Mouse (Mus musculus) c-Kit-positive CD71-positive TER-119-negative erythroid progenitor cells, embryonic 14.5 days (primary cell): ENCODE data around the gene Uncx.

ENCODE experiments used
- DNase-seq: peaks from one replicate; pipeline ENCODE4 v3.0.0-alpha.2; 2013; ENCODE audit warnings: low read depth

Uncx gene

DNA sequence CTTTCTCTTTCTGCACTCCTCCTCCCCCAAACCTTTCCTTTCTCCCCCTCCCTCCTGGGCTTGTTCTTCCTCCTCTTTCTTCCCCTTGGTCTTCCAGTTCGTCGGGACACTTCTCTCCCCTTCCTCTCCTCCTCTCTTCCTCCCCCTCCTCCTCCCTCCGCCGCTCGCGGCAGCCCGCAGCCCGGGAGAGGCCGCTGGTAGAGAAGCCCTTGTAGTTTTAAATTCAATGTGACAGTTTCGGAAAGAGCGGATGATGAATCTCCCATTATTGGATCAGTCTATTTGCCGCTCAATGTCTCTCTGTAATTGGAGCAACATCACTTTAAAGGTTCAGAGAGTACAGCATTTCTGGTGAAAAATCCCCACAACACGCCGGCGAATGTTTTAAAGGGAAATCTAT is at the start of gene Uncx:
Gene Uncx (plus strand): TSS at position 281 of the 400 bp plus-strand sequence.
- DNase-seq, result no peak

DNA sequence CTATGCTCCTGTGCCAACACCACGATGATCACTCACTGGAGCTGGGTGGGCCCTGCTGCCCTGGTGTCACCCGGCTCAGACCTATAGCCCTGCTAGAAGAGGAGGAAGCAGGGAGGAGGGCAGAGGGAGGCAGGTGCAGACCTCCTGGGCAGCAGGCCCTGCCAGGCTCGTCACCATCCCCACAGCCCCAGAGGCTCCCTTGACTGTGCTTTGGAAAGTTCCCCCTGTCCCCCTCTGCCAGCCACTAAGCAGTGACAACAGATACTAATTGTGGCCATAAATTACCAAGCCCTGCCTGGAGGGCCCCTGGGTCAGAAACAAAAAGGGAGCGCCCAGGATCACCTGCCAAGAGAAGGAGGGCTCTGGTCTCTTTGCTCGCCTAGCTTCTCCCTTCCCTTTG is 49.6 kb upstream of the Uncx start:
- no peak for DNase-seq

DNA sequence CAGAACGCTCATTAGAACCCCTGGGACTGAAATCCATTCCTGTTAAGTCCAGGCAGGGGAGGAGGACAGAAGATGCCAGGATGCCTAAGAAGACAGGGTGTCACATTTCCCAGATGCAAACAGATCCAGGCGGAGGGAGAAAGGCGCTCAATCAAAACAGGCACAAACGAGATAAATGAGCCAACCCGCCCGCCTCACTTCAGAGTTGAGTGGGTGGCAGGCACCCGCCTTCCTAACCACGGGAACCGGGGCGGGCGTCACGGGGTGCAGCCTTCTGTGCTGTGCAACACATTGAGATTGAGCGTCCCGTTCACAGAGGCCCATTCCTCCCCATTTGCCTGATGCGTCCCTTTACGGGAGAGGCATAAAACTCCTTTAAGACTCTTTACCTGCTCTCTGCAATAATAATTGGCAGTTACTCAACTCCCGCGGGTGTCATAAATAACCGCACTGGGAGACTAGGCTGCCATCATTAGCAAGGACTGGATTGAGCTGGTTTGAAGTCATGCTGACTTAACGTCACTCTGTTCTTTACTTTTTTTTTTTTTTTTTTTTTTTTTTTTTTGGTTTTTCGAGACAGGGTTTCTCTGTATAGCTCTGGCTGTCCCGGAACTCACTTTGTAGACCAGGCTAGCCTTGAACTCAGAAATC is 48.1 kb upstream of the Uncx start:
- no peak for DNase-seq

DNA sequence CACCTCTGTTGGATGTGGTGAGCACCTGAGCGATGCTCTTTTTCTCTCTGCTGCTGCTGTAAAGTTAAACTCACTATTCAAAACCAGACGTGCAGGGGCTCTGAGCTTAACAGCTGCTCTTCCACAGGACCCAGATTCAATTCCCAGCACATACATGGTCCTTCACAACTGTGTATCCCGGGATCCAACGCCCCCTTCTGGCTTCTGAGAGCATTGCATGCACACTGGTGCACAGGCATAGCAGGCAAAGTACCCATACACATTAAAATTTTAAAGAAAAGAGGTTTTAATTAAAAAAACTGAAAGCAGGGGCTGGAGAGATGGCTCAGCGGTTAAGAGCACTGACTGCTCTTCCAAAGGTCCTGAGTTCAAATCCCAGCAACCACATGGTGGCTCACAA is 46.4 kb upstream of the Uncx start:
- DNase-seq, result no peak

DNA sequence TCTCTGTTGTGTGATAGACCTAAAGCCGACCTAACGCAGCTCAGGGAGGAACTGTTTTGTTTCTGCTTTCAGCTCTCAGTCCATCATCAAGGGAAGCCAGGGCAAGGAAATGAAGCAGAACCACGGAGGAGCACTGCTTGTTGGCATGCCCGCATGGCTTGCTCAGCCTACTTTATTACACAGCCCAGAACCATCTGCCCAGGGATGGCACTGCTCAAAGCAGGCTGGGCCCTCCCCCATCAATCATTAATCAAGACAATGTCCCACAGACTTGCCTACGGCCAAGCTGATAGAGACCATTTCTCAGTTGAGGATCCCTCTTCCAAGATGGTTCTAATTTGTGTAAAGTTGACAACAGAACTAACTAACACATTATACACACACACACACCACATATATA is 44.5 kb upstream of the Uncx start:
- no peak for DNase-seq

DNA sequence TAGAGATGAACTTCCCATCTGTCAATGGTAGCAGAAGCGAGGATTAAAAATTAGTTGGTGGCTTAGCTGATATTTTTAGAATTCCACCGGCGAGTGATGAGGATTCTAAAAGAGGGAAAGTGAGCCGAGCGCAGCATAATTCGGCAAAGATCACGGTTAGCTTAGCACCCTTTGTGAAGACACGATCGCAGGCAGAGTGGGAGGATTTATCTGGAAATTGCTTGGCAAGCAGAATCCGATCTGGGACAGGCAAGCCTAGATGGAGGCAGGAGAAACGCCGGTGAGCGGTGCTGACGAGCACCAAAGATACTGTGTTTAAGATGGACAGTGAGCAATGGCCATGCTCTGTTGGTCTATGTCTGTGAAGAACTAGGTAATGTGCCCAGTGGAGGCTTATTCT is 41.0 kb upstream of the Uncx start:
- DNase-seq, result no peak

DNA sequence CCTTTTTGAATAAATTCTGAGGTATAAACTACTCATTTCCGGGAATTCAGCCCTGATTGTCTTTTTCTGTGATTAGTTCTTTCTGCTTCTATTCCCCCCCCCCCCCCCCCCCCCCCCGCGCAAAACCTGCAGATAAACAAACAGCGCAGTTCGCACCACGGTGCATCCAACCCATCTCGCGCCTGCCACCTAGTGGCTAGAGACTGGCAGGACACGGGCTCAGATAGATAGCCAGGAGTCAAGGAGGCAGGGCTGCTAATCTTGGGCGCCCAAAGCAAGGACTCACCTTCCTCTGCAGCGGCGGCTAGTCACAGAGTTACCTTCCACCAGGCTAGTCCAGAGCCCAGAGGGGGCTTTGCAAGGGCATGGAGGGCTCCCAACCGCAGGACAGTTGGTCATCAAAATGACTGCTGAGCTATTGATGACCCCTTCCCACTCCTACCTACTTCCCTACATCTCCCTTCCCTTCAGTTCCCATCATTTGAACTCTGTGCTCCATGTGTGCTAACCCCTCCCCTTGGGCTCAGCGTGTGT is 38.2 kb upstream of the Uncx start:
- DNase-seq, result peak; percentile 74

DNA sequence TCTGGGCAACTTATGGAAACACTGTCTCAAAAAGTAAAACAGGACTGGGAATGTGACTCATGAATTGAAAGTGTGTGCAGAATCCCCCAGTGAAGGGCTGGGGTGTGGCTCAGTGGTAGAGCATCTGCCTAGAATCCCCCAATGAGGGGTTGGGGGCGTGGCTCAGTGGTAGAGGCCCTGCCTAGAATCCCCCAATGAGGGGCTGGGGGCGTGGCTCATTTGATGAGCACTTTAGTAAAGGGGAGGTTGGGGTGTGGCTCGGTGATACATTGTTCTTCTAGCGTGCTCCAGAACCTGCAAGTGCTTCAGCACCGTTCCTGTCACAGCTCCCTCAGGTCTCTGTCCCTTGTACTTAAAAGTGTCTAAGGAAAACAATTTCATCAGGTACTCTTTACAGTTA is 37.1 kb upstream of the Uncx start:
- DNase-seq, result no peak

DNA sequence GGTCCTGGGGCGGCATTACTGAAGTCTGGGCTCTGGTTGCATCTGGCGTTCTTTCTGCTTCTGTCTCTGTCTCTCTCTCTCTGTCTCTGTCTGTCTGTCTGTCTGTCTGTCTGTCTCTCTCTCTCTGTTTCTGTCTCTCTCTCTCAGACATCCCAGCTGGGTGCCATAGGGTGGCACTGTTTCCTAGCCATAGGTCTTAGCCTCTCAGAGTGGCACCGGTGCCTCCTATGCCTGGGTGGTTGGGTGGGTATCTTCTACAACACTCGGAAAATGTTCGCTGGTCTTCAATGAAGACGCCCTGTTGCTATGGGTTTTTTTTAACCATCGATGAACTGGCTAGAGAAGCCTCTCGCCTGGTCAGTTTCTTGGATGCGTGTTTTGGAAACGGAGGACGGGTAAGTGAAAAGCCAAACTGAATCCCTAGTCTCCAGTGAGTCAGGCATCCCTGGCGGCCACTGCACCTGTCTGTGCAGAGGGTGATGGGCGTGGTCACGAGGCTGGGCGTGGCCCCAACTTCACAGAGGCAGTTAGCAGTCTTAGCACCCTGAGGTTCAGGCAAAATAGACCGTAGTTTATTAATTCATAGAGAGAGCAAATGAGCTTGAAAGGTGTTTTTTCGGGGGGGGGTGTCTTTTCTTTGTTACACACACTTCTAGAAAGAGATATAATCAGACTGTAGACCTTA is 32.5 kb upstream of the Uncx start:
- peak; percentile 10 for DNase-seq

DNA sequence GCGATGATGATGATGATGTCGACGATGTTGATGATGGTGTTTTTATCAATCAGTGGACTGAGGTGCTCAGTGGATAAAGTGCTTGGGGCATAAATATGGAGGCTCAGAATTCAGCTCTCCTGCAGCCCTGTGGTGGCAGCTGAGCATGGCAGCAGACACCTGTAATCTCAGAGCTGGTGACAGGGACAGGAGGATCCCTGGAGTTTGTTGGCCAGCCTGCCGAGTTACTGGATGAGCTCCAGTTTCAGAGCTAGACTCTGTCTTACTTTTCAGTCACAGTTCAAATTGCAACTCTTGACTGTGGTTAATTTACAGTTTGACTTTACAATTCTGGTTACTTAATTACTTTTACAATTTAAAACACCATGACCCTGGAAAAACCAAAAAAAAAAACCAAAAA is 31.1 kb upstream of the Uncx start:
- no peak for DNase-seq

DNA sequence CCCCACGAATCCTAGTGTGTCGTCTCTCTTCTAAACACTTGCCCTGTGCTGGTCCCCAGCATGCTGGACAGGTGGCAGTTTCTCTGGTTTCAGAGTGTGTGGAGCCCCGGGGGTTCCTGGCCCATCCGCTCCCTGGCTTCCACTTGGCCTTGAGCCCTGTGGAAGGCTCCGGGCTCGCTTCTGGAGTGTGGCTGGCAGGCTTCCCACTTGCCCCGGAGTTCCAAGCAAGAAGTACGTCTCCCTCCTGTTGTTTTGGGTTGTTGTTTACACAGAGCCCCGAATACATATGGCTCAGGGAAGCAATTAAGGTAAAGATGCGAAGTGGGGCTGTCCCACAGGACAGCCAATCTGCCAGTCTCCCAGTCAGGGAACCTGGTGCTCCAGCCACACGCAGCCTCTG is 27.0 kb upstream of the Uncx start:
- DNase-seq, result no peak

DNA sequence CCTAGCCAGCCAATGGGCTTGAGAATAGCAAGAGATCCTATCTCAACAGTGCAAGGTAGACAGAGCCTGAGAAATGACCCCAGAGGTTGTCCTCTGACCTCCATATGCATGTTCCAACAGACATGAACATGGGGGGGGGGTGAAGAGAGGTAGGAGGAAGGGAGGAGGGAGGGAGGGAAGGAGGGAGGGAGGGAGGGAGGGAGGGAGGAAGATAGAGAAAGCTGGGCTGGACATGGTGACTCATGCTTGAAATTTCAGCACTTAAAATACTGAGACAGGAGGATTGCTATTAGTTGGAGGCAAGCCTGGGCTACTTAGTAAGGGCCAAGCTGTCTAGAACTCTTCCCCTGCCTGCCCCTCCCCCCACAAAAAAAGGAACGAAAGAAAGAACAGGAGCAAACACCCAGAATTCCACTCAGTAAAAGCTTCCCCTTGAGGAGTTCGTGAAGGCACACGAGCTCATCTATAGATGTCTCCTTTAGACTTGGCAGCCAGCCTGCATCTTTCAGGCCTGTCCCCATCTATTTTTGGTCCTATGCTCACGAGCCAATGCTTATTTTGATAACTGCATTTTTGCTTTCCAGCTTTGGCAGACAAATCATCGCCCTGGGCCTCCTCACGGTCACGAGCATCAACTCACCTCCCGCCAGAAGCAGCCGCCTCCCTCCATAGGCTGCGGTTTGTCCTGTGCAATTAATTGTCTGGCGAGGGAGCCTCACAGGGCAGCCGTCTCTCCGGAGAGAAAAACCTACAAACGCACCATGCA is 23.0 kb upstream of the Uncx start:
- no peak for DNase-seq

DNA sequence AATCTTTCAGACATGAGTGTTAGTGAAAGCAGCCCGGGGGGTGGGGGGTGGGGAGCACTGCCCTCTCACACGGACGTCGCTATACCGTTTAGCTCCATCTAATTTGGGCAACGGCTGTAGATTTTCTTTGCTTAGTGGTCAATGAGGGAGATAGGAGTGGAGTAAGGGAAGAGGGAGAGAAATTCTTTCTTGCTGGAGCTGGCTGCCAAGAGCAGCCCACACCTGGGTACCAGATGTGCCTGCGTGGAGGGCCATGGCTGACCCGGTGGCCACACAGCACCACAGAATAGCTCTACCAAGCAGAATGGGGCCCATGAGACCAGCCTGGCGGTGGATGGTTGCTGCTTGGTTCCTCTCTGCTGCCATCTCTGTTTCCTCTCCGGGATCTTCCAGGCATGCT is 21.3 kb upstream of the Uncx start:
- no peak for DNase-seq

DNA sequence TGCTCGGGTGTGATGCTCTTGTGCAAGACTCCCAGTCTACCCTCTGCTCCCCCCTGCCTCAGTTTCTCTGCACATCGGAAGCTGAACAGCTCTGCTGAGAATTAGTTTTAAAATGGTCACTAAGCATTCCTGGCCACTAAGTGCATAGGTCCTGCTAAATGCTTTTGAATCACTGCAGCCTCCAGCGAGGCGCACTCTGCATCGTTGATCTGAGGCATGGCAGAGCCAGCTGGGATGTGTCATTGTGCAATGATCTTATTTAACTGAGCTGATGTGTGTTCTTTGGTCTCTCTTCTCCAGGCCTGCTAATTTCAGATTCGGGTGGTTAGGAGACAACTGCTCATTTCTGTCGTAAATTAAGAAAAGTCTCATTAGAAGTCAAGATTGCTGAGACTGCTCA is 14.4 kb upstream of the Uncx start:
- no peak for DNase-seq

DNA sequence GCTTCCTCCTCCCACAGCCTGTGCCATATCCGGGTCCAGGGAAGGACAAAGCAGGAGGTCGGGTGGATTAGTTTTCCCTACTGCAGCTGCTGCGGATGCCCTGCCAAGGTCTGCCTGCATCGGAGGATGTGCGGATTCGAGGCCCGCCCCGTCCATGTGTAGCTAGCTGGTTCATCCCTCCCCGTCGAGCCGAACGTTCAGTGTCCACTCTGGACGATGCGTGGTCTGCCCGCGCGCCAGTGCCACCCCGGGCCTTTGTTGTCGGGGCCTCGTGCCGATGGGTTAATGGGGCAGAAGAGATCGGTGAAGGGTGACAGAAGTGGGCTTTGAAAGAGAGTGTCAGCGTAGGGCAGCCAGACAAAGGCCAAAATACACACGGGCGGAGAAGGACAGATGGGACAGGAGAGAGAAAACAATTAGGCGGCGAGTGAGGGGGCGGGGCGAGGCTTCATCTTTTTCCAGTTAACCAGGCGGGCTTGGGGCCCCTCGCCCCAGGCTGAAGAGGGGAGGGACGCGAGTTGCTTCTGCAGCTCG is 7.8 kb upstream of the Uncx start:
- DNase-seq, result no peak

DNA sequence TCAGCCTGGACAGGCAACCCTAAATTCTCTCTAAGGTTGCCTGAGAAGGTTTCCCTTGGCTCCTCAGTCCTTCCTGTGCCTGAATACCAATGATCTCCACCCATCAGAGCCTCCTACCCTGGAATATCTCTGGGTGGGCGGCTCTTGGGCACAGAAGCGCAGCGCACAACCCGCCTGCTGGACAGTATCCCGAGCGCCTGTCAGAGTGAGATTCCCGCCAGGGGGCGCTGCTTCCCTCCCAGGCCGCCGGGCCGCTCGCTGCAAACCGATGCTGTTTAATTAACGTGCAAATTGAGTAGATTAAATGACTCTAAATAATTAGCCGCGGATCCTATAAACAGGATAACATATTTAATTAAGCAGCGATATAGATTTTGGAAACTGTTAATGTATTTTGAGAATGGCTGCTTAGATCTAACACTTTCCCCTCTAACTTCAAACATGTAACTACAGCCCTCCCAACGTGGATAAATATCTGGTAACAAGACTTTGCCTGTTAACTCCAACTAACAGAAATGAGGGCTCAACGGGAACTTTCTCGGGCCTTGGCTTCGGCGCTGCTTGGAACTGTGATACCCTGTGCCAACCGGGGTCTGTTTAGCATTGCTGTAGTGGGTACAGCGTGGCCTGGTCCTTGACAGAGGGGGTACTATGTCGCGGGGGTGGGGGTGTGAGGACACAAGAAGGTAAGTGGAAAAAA is 6.9 kb upstream of the Uncx start:
- peak; percentile 34 for DNase-seq

DNA sequence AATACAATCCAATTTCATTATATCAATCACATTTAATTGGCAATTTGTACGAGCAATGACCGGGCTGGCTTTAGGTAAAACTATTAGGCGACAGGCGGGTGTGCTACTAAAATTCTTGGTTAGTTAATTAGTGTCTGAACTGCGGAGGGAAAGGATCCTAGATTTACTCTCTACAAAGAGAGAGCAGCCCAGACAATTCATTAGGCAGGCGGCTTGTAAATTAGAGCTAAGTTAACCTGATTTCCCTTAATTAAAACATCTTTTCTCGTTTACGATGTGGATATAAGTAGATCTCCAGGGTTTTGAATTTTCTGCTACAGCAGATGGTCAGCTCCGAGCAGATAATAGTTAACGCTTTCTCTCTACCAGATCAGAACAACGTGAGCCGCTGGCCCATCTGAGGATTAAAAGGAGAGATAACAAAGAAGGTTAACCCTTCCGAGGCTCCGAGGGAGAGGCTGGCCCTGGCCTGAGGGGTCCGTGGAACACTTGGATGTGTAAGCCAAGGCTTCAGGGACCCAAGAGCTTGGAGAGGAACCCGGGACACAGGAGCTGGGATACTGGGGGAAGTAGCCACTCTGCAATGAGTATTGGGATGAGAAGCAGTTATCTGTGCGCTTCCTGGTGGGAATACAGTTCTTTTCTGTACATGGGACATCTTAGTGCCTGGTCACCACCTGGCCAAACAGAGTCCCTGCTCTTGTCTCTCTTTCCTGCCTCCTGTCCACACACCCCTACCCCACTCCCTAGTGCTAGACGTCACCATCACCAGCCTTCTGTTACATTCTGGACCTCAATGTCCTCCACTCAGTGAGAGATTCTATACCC is 6.2 kb upstream of the Uncx start:
- no peak for DNase-seq

DNA sequence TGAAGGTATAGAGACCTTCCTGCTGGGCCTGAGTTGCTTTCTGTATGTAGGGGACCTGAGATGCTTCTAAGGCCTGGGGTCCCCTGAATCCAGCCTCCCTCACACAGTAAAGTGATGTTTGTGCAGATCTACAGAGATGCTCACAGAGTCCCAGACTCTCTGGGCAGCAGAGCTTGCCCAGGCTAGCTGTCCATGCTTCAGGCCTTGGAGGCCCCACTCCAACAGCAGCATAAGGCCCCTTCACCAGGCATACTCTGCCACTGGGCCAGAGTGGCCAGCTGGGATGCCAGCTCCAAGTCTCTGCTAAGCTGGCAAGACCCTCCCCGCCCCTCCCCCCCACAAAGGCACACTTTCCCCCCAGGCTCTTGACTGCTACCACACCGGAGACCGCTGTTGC is 5.6 kb upstream of the Uncx start:
- DNase-seq, result no peak

DNA sequence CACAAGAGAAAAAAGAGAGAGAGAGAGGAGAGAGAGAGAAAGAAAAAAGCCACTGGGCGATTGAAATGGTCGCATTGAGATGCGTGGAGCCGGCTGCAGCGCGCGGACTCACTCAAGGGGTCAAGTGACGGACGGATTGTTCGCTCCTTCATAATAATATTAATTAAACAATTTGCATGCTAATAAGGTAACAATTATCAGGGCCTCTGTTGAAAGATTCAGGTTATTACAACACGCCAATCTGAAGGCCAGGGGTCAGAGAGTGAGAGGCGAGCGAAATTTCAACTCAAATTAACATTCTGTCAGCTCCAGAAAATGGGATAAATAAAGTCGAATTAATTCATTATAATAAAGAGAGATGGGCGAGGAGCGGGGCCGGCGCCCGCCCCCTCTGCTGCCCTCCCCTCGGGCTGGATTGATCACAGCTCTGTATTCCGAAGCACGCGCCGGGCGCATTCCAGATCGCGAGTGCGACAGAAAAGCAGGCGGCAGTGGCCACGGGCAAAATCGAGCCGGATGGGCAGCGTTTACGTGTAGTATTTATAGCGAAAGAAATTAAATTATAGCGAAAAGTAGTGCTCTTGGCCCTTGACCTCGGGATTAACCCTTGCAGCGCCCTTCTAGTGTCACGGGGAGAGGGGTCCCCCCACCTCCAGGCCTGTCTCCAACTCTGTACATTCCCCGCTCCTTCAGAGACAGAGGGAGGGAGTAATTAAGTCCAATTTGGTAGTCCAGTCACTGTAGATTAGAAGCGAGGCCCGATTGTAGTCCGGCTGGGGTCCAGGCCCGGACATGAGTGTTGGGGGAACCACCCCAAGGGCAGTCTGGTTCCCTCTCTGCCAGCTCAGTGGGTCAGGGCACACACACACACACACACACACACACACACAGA is 1.9 kb upstream of the Uncx start:
- no peak for DNase-seq

DNA sequence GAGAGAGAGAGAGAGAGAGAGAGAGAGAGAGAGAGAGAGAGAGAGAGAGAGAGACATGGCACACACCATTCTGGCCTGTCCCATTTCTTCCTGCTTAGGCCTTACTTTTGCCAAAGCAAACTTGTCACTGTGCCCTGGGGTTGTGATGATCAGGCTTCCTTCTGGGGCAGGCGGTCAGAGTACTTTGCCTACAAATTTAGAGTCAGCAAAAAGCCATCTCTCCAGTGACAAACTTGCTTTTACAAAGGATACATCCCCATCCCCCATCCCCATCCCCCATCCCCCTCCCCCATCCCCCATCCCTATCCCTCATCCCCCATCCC is 1.3 kb upstream of the Uncx start:
- no peak for DNase-seq

DNA sequence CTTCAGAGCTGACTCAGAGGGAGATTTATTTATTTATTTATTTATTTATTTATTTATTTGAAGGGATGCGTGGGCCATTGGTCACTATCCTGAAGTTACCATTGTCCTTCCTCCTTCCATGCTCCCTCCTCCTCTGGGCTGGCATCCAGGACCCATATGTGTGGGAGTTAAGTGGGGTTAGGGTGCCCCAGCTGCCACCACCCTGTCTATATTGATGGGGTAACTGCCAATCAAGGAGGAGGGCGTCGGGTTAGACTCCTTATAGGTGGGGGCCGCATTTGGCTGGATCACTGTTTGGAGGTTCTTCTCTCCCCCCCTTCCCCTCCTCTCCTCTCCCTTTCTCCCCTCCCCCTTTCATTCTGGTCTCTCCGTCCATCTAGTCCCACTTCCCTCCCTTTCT is 738 bp upstream of the Uncx start:
- DNase-seq, result no peak
